Mouse (Mus musculus): ENCODE measurements around the gene Aspm.

- TF ChIP-seq CTCF (IDR thresholded peaks at IDR 0.05; ENCODE audit: insufficient read depth, low read depth, low read length) (no peak), POLR2A (IDR thresholded peaks at IDR 0.05; ENCODE audit: insufficient read depth, low read depth, low read length) (no peak)
Observed at GRCm38 (mm10) chr1:139421521-139421874, 33.1 kb upstream of the Aspm start.
